Comparison of ENCODE assay signal across 8 mouse cellular contexts in the genomic region with DNA sequence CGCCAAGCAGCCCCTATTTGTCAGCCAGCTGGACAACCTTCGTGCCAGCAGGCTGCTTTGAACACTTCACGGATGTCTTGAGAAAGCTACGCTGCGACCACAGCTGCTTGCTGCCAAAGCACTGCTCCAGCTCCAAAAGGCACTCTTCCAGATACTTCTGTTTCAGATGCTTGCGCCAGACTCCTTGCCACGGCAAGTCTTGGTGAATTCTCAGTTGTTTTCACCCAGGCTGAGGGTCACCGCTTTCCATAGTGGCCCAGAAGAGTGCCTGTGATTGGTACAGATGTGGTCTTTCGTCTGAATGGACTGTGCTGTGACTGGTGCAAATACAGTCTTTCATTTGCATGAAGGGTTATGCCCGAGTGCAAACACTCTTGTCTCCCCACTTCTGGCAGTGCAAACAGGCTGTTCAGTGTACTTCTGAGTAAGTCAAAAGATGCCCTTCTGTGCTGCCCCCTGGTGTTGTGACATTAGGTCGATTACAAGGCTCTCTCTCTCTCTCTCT. TPM values are rescaled to one million over a fixed set of nuclear protein-coding genes. Genes with fewer than 3 reads are reported as not detected.
DNase-seq lines count a peak whose midpoint lies in the region; ATAC-seq and TF ChIP-seq lines count a peak whose summit lies in the region.

No protein-coding gene starts in this region.

- no peak for TF ChIP-seq EP300 in liver, postnatal 0 days (IDR thresholded peaks at IDR 0.05; ENCODE audit: low read depth)

- no peak overlapping the region for H3K9ac ChIP-seq in liver, postnatal 0 days (replicated peaks)
- H3K9ac ChIP-seq in liver, embryonic 11.5 days (ENCODE audit: low read depth, low read length): no peak overlapping the region

- no peak overlapping the region for H3K4me3 ChIP-seq in liver, postnatal 0 days (ENCODE audit: low read depth, low read length)
- no peak overlapping the region for H3K4me3 ChIP-seq in lung, adult 2 months (replicated peaks; ENCODE audit: extremely low read depth, low read depth, low read length)
- H3K4me3 ChIP-seq in liver, embryonic 11.5 days (ENCODE audit: low read depth, low read length): no peak overlapping the region

- H3K4me1 ChIP-seq in liver, postnatal 0 days (ENCODE audit: insufficient read depth): no peaks in the 10 kb centered on the region
- H3K4me1 ChIP-seq in lung, adult 2 months (ENCODE audit: control insufficient read depth, insufficient read depth, low read length): no peaks in the 10 kb centered on the region
- H3K4me1 ChIP-seq in liver, embryonic 11.5 days (replicated peaks; ENCODE audit: control insufficient read depth, insufficient read depth, low read length): no peaks in the 10 kb centered on the region

- no peaks in the 10 kb centered on the region for H3K9me3 ChIP-seq in liver, postnatal 0 days (ENCODE audit: low read length)
- H3K9me3 ChIP-seq in liver, embryonic 11.5 days (ENCODE audit: control insufficient read depth, low read length): no peaks in the 10 kb centered on the region

- H3K27me3 ChIP-seq in liver, postnatal 0 days (ENCODE audit: insufficient read depth, low read length): no peaks in the 10 kb centered on the region
- H3K27me3 ChIP-seq in liver, embryonic 11.5 days (replicated peaks; ENCODE audit: control insufficient read depth, insufficient read depth, low read length): no peaks in the 10 kb centered on the region

- H3K36me3 ChIP-seq in liver, postnatal 0 days (replicated peaks; ENCODE audit: insufficient read depth, low read length): no peaks in the 10 kb centered on the region
- no peaks in the 10 kb centered on the region for H3K36me3 ChIP-seq in liver, embryonic 11.5 days (ENCODE audit: control insufficient read depth, insufficient read depth, low read length)

- ATAC-seq in liver, postnatal 0 days: no peak
- no peak for ATAC-seq in liver, embryonic 11.5 days (replicated peaks; ENCODE audit: low FRiP score)

- intact Hi-C loops in heart, postnatal 36 days (cut with DNase I): no loop called here

- no peak overlapping the region for H3K4me2 ChIP-seq in liver, postnatal 0 days (ENCODE audit: low read depth, low read length)
- H3K4me2 ChIP-seq in liver, embryonic 11.5 days: no peak overlapping the region

- TF ChIP-seq CTCF in liver, postnatal 0 days (IDR thresholded peaks at IDR 0.05; ENCODE audit: low read depth): peak; percentile 37
- 0 out of 2 replicates have a peak, but pooled peaks have one; percentile 5 for TF ChIP-seq CTCF in lung, adult 2 months (IDR thresholded peaks at IDR 0.05; ENCODE audit: insufficient read depth, low read length)

- 62% methylated on average over 11 of the region's 11 CpGs for WGBS in liver, postnatal 0 days (ENCODE audit: insufficient replicate concordance)
- WGBS in lung, adult 2 months: 43% methylated on average over 11 of the region's 11 CpGs
- 65% methylated on average over 11 of the region's 11 CpGs for WGBS in liver, embryonic 11.5 days

- no peak overlapping the region for H3K27ac ChIP-seq in liver, postnatal 0 days (ENCODE audit: low read depth)
- H3K27ac ChIP-seq in liver, embryonic 11.5 days (ENCODE audit: low read depth, low read length): no peak overlapping the region

- peak; percentile 37 for DNase-seq in adrenal gland, adult 2 months
- DNase-seq in adrenal gland, adult 18-20 months (ENCODE audit: low spot score in 2 of 2): no peak
- no peak for DNase-seq in liver, postnatal 0 days
- no peak for DNase-seq in liver
- DNase-seq in lung, adult 2 months: peak; percentile 61
- DNase-seq in thymus, postnatal 14 days: peak; percentile 66
- no peak for DNase-seq in liver, embryonic 11.5 days (ENCODE audit: low spot score)
- DNase-seq in heart, postnatal 36 days: no peak

- no peak for TF ChIP-seq POLR2A in lung, adult 2 months (IDR thresholded peaks at IDR 0.05; ENCODE audit: borderline replicate concordance, extremely low read depth, low read depth, low read length)

RNA-seq across cellular contexts. Expression of a gene that starts 6.4 kb away (rescaled TPM):
- total RNA-seq in adrenal gland, adult 2 months (2021): 10 to 100 TPM; 15.2 to 22.2 TPM
- 8.5 and 9.9 TPM in 2 replicates for polyA plus RNA-seq in adrenal gland, adult 2 months (2012; rRNA removed)
- total RNA-seq in adrenal gland, adult 18-20 months (2021): 10 to 100 TPM; 15.1 to 20.1 TPM
- polyA plus RNA-seq in liver, postnatal 0 days (2015; fragmentation: Nextera tagmentation; extraction: Ambion mirVana): 30.7 and 33.3 TPM in 2 replicates
- 18.7 and 19.7 TPM in 2 replicates for polyA plus RNA-seq in lung, adult 2 months (2012; rRNA removed)
- 114 and 125 TPM in 2 replicates for polyA plus RNA-seq in liver, embryonic 11.5 days (2014; fragmentation: Nextera tagmentation; extraction: Ambion mirVana)
- total RNA-seq in heart, postnatal 36 days (2021): 10 to 100 TPM in 1 of 2 experiments, 1 to 10 TPM in 1; 9.7 to 10.7 TPM

RNA-seq across cellular contexts. Expression of a gene that starts 39.5 kb away (rescaled TPM):
- total RNA-seq in adrenal gland, adult 2 months (2021): 100 to 1,000 TPM; 133 to 196 TPM
- 30.9 and 43.4 TPM in 2 replicates for polyA plus RNA-seq in adrenal gland, adult 2 months (2012; rRNA removed)
- total RNA-seq in adrenal gland, adult 18-20 months (2021): 100 to 1,000 TPM; 154 to 164 TPM
- polyA plus RNA-seq in liver, postnatal 0 days (2015; fragmentation: Nextera tagmentation; extraction: Ambion mirVana): 127 and 148 TPM in 2 replicates
- polyA plus RNA-seq in lung, adult 2 months (2012; rRNA removed): 39.2 and 48.8 TPM in 2 replicates
- polyA plus RNA-seq in liver, embryonic 11.5 days (2014; fragmentation: Nextera tagmentation; extraction: Ambion mirVana): 84.9 and 88.5 TPM in 2 replicates
- total RNA-seq in heart, postnatal 36 days (2021): 100 to 1,000 TPM; 297 to 317 TPM

RNA-seq across cellular contexts. Expression of a gene that starts 43.0 kb away (rescaled TPM):
- 1 to 10 TPM; 3.7 to 4.3 TPM for total RNA-seq in adrenal gland, adult 2 months (2021)
- polyA plus RNA-seq in adrenal gland, adult 2 months (2012; rRNA removed): 1.1 TPM in 2 replicates
- total RNA-seq in adrenal gland, adult 18-20 months (2021): 1 to 10 TPM; 3.5 to 7.0 TPM
- 1.6 and 1.7 TPM in 2 replicates for polyA plus RNA-seq in liver, postnatal 0 days (2015; fragmentation: Nextera tagmentation; extraction: Ambion mirVana)
- polyA plus RNA-seq in lung, adult 2 months (2012; rRNA removed): 1.4 and 2.4 TPM in 2 replicates
- 3.4 and 3.8 TPM in 2 replicates for polyA plus RNA-seq in liver, embryonic 11.5 days (2014; fragmentation: Nextera tagmentation; extraction: Ambion mirVana)
- 1 to 10 TPM; 5.5 to 5.7 TPM for total RNA-seq in heart, postnatal 36 days (2021)

Comparison
In these comparisons a context has a peak if more than half of its experiments do, and no peak if none do; other contexts are left out.
1. DNase-seq: peak in adrenal gland, adult 2 months (single experiment), lung, adult 2 months (single experiment) and thymus, postnatal 14 days (single experiment); none in adrenal gland, adult 18-20 months (0 of 2), liver, postnatal 0 days (single experiment), liver (single experiment), liver, embryonic 11.5 days (single experiment) and heart, postnatal 36 days (0 of 2).